Mouse (Mus musculus): ENCODE results near the gene Hist2h2aa1.
A peak's percentile ranks its signal among the peaks of the same experiment; 100 is the strongest.
"Not testable (repeated sequence)": the region's sequence is repeated elsewhere in the genome, so short reads cannot be mapped to it uniquely, and the experiment has no call there.

Hist2h2aa1 gene

DNA sequence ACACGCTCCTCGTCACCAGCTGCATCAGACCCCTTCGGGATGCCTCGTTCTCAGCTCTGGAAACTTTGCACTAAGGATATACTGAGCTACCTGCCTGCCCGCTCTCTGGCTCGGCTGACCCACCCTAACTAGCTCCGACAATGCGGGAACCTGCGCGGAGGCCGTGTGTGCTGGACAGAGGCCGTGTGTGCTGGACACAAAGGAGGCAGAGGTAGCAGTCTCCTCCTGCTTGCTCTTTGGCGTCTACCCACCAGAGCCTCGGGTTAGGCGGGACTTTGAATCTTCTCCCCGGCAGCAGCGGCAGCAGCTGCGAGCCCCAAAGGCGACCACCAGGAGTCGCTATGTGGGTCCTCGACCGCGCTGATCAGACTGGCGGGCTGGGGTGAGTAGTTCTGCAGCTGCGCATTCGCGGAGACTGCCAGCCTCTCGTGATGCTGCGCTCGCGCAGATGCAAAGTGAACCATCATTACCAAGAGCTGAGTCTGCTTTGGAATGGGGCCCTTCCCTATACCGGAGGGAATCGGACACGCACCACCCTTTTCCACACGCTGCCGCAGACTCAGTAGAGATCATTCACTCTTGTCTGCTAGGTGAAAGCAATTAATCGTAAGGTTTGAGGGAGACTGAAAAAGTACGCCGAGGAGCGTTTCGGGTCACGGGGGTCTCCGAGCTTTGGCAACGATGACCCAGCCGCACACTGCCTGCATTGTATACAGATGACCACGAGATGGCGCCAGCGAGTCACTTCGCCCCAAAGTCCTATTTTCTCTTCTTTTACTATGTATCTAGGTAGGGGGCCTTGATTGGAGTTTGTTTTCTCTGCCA, 32.7 kb downstream of the Hist2h2aa1 start:
- peak; percentile 97 for DNase-seq (ENCODE audit: low read depth, low spot score)

DNA sequence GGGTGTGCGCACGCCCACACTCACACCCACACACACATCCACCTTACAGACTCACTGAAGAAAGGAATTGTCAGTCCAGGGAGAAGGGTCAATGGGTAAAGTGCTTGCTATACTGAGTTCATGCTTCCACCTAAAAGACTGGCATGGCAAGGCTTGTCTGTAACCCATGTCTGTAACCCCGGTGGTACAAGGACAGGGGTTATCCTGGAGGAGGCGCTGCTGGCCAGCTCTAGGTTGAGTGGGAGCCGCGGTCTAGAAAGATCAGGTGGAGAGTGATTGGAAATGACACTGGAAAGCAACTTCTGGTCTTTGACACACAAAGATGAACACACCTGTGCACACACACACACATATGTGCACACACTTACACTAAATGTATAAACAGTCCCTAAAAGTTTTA, 35.4 kb downstream of the Hist2h2aa1 start:
- no peak for DNase-seq (ENCODE audit: low read depth, low spot score)

DNA sequence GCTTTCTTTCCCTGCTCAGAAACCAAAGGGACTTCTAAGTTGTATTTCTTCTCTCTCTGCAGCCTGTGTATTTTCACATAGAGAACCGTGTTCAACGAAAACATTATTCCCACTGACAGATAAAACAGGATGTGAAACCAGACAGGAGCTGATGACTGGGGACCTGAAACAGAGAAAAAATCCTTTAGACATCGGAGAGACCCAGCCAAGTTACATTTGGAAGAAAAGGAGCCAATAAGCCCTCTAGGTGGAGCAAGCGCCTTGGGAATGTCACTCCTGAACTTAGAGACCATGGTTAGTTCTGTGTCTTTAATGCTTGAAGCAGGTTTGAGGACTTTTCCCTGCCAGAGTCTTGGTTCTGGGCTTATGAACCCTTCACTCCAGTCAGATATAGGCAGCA, 39.2 kb downstream of the Hist2h2aa1 start:
- DNase-seq (ENCODE audit: low read depth, low spot score): no peak

DNA sequence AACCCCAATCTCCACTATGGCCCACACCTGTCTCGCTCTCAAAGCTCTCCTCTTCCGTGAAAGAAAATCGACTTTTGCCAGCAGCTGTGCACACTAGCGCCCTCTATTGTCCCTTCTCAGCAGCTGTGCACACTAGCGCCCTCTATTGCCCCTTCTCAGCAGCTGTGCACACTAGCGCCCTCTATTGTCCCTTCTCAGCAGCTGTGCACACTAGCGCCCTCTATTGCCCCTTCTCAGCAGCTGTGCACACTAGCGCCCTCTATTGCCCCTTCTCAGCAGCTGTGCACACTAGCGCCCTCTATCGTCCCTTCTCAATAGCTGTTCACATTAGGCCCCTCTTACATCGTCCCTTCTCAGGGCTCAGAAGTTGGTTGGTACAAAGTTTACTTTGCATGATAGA, 42.0 kb downstream of the Hist2h2aa1 start:
- DNase-seq (ENCODE audit: low read depth, low spot score): peak; percentile 34

DNA sequence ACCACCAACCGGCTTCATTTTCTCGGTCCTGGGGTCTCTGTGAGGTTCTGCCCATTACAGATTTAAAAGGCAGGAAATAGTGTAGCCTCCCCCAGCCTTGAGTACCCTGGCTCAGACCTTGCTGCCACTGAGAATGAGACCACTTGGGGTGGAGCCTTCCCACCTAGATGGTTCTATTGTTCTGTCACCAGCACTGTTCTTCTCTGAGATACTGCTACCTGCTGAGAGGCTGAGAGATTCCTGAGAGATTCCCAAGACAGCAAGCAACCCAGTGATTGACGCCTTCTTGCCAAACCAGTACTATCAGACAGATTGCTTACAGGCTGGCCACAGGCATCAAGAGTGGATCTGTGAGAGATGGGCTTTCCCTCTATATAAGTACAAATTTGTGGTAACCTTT, 43.9 kb downstream of the Hist2h2aa1 start:
- DNase-seq (ENCODE audit: low read depth, low spot score): no peak

DNA sequence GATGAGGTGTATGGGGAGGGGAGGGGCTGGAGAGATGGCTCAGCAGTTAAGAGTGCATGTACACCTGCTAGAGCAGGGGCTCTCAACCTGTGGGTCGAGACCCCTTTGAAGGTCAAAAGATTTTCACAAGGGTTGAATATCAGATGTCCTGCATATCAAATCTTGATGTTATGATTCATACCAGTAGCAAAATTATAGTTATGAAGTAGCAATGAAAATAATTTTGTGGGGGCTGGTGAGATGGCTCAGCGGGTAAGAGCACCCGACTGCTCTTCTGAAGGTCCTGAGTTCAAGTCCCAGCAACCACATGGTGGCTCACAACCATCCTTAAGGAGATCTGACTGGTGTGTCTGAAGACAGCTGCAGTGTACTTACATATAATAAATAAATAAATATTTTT, 45.4 kb downstream of the Hist2h2aa1 start:
- DNase-seq (ENCODE audit: low read depth, low spot score): not testable (repeated sequence)

DNA sequence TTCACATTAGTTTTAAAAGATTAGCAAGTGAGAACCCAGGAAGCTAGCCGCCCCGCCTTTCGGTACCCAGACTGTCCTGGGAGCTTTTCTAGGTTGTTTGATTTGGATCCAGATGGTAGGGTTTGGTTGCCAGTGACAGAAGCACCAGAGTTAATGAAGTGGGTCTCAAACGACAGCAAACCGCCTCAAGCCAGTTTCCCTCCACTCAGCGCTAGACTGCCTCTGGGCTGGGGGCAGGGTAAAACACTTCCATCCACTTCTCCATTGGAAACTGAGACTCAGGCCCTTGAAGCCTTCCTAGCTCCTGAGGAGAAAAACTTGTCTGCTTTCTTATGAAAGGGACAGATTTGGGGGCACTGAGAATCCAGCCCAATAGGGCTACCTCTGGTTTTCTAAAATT, 47.3 kb downstream of the Hist2h2aa1 start:
- DNase-seq (ENCODE audit: low read depth, low spot score): no peak

DNA sequence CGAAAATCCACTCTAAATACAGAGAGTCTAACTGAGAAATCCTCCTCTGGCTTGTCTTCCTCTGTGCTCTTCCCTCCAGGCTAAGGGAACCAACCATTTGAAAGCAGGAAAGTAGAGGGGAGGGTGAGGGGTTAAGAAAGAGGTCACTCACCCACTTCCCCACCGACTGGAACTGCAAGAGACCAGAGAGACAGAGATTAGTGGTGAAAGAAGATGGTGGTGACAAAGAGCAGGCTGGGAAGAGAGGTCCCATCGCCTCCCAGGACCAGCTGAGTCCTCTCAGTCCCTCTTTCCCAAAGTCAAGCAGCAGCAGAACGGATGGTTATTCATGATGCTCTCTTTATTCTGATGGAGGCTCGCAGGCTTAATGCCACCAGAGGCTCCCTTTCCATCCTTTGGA, 48.1 kb downstream of the Hist2h2aa1 start:
- DNase-seq (ENCODE audit: low read depth, low spot score): no peak

DNA sequence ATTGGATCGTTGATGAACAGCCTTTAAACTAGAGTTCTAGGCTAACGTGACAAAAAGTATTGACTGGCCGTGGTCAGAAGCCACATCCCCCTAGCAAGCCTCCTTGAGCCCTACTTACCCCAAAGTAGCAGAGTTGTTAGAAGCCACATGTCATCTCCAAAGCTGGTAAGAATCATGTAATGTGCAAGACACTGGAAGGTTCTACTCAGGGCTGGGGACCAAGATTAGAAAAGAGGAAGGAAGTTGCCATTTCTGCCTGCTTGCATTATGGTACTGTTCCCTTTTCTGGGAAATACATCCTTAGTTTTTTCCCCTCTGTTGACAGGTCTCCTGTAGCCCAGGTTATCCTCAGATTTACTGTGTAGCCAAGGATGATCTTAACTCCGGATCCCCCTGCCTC, 48.5 kb downstream of the Hist2h2aa1 start, which contains the start of gene Fcgr1:
Gene Fcgr1, minus strand, starts transcription at position 183 of the 400 bp plus-strand sequence.
- no peak for DNase-seq (ENCODE audit: low read depth, low spot score)

Measured in CD4-positive, CD25-positive, alpha-beta regulatory T cell, adult 2 months (primary cell).